ENCODE assay signal across 8 mouse cellular contexts in the genomic region with DNA sequence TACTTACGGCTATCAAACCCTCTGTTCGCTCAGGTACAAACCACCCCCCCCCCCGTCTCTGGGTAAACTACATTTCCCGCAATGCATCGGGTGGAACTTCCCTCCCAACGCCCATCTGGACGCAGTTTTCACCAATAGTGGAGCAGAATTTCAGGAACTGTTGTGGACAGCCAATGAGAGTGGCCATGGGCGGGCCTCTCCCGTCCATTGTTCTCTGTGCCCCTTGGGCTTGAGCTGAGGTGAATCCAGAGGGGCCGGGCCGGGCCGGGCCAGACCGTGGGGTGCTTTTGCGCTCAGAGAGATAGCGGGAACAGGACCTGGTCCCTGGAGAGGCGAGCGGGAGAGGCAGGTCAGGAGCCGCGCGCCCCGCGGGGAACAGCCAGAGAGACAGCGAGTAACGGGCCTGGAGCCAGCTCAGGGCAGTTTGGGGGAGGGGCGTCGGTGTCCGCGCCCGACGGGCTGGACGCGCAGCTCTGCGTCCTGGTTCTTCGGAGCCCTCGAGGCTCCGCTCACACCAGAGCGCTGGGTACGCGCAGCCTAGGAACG. TPM values are rescaled to one million over a fixed set of nuclear protein-coding genes. Genes with fewer than 3 reads are reported as not detected.
DNase-seq lines count a peak whose midpoint lies in the region; ATAC-seq and TF ChIP-seq lines count a peak whose summit lies in the region.

A gene (plus strand): TSS at position 192 of the 546 bp plus-strand sequence.

- ATAC-seq in activated CD4-positive, CD25-positive, alpha-beta regulatory T cell, adult 4 months, result peak; percentile 75

- H3K4me3 ChIP-seq in cortical plate, adult 2 months (ENCODE audit: insufficient read depth, low read length), result peak within 1 kb of the TSS; percentile 75
- peak within 1 kb of the TSS; percentile 97 for H3K4me3 ChIP-seq in megakaryocyte, embryonic 14.5 days (replicated peaks)

- DNase-seq in gastrocnemius, adult 8-10 months (ENCODE audit: low spot score in 2 of 2), result peak; percentile 77 to 80
- DNase-seq in hindlimb bud, embryonic 11.5 days (ENCODE audit: extremely low spot score, low read depth, low spot score), result peak; percentile 93
- peak; percentile 80 to 93 for DNase-seq in left cerebral cortex, adult 8-10 months (ENCODE audit: low spot score in 2 of 2)
- DNase-seq in right cerebral cortex, postnatal 10 days (ENCODE audit: low spot score in 2 of 2), result peak; percentile 94 to 96
- DNase-seq in urinary bladder, postnatal 25 days (ENCODE audit: low spot score), result peak; percentile 69

- H3K27ac ChIP-seq in cortical plate, adult 2 months (ENCODE audit: insufficient read depth, low read length), result 0 out of 2 replicates have a peak within 1 kb of the TSS, but pooled peaks have one; percentile 24

- peak; percentile 44; the same call in 1 of the 2 replicates for TF ChIP-seq POLR2A in cortical plate, adult 2 months (IDR thresholded peaks at IDR 0.05; ENCODE audit: extremely low read depth, insufficient read depth, low read length)

- no peak for TF ChIP-seq CTCF in cortical plate, adult 2 months (IDR thresholded peaks at IDR 0.05; ENCODE audit: extremely low read depth, insufficient read depth, low read length)

- H3K9me3 ChIP-seq in megakaryocyte, embryonic 14.5 days, result no peaks in the 10 kb centered on the region

- peaks cover 12% of the 10 kb centered on the region for H3K4me1 ChIP-seq in cortical plate, adult 2 months (ENCODE audit: control insufficient read depth, insufficient read depth, low read length)
- peaks cover 62% of the 10 kb centered on the region for H3K4me1 ChIP-seq in megakaryocyte, embryonic 14.5 days

- H3K27me3 ChIP-seq in megakaryocyte, embryonic 14.5 days (replicated peaks), result no peaks in the 10 kb centered on the region

- peaks cover 11% of the 10 kb centered on the region for H3K36me3 ChIP-seq in megakaryocyte, embryonic 14.5 days (replicated peaks; ENCODE audit: low read length)

RNA-seq across cellular contexts. Expression of the gene that starts here (rescaled TPM):
- polyA plus RNA-seq in activated CD4-positive, CD25-positive, alpha-beta regulatory T cell, adult 4 months (2017; shearing (Covaris generic)), result 1 to 10 TPM; 3.0 to 3.3 TPM
- 10.2 and 11.1 TPM in 2 replicates for polyA plus RNA-seq in cortical plate, adult 2 months (2012; rRNA removed)
- total RNA-seq in gastrocnemius, adult 8-10 months (2022), result 1 to 10 TPM; 1.8 to 2.4 (median 2.0) TPM
- total RNA-seq in left cerebral cortex, adult 8-10 months (2022), result 10 to 100 TPM; 11.3 to 16.9 (median 14.0) TPM
- polyA plus RNA-seq in megakaryocyte, embryonic 14.5 days (2012; ENCODE audit: insufficient read depth, low replicate concordance), result 3.6 and 5.8 TPM in 2 replicates

Comparison
In these comparisons a context has a peak if more than half of its experiments do, and no peak if none do; other contexts are left out.
1. Peak in every context shown above with its lines: DNase-seq, ATAC-seq, H3K4me3 ChIP-seq and H3K27ac ChIP-seq.